Mouse (Mus musculus): Measurements from ENCODE around the gene 1700013F07Rik. TPM values are rescaled to one million over a fixed set of nuclear protein-coding genes. Genes with fewer than 3 reads are reported as not detected.

Gene 1700013F07Rik
- polyA plus RNA-seq, 1 experiment from 2014 or later: 0.28 TPM

DNA sequence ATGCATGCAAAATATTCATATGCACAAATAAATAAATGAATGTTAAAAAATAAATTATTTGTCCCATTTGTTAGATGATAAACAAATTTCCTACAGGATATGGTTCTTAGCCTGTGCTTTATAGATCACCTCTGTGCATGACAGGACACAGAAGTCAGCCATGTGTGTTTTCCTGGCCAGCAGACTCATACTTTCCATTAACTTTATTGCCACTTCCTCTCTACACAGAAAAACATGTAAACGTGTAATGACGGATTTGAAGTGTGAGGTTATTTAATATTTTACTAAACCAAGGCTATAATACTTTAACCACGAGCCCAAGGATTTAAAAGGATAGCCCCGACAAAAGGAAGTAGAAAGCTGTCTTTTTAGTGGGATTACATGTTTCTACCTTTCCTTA is 30.0 kb upstream of the 1700013F07Rik start:
- no peaks in the 10 kb centered on the region for H3K36me3 ChIP-seq (ENCODE audit: insufficient read depth)
- ATAC-seq (ENCODE audit: insufficient read depth): no peak
- H3K27me3 ChIP-seq (ENCODE audit: insufficient read depth, low read length): no peaks in the 10 kb centered on the region
- H3K4me3 ChIP-seq (ENCODE audit: low read depth, low read length): no peak overlapping the region
- H3K4me2 ChIP-seq: no peak overlapping the region
- no peaks in the 10 kb centered on the region for H3K9me3 ChIP-seq (ENCODE audit: low read depth, low read length)
- no peak overlapping the region for H3K27ac ChIP-seq (ENCODE audit: low read depth)
- TF ChIP-seq CTCF (IDR thresholded peaks at IDR 0.05; ENCODE audit: low read depth): no peak
- no peak overlapping the region for H3K9ac ChIP-seq
- 70% methylated on average over 4 of the region's 4 CpGs for WGBS
- no peak for DNase-seq
- no peaks in the 10 kb centered on the region for H3K4me1 ChIP-seq (ENCODE audit: insufficient read depth)

- TF ChIP-seq CTCF (IDR thresholded peaks at IDR 0.05; ENCODE audit: low read depth): no peak
- peaks cover 5% of the 10 kb centered on the region; the same call in 1 of the 2 replicates for H3K4me1 ChIP-seq (ENCODE audit: insufficient read depth)
- DNase-seq (peak; percentile 28), ATAC-seq (ENCODE audit: insufficient read depth) (no peak)
- no peak overlapping the region for H3K27ac ChIP-seq (ENCODE audit: low read depth)
- H3K9me3 ChIP-seq (ENCODE audit: low read depth, low read length): no peaks in the 10 kb centered on the region
- 61% methylated on average over 4 of the region's 4 CpGs for WGBS
- H3K27me3 ChIP-seq (ENCODE audit: insufficient read depth, low read length): no peaks in the 10 kb centered on the region
- no peaks in the 10 kb centered on the region for H3K36me3 ChIP-seq (ENCODE audit: insufficient read depth)
- H3K4me2 ChIP-seq: no peak overlapping the region
- no peak overlapping the region for H3K9ac ChIP-seq
- no peak overlapping the region for H3K4me3 ChIP-seq (ENCODE audit: low read depth, low read length)
Observed at GRCm38 (mm10) chr3:108508745-108509474, 25.0 kb upstream of the 1700013F07Rik start.

DNA sequence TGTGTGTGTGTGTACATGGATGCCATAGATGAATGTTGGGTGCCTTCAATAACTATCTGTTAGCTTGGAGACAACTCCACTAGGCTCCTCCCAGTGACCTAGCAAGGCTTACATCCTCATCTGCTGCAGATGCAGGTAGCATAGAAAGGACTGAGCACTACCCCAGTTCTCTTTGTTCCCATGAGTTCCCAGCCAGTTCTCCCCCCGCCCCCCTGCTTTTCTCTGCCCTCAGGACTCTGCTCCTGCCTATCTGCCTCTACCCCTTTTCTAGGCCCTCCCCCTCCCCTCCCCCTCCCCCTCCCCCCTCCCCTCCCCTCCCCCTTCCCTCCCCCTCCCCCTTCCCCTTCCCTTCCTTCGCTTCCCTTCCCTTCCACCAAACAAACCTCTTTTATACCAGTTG is 23.8 kb upstream of the 1700013F07Rik start:
- H3K9ac ChIP-seq: no peak overlapping the region
- ATAC-seq (ENCODE audit: insufficient read depth) (no peak), DNase-seq (no peak)

GRCm38 (mm10) chr3:108510716-108511483 is 23.1 kb upstream of the 1700013F07Rik start:
- Histone ChIP-seq H3K36me3 (ENCODE audit: insufficient read depth) (no peaks in the 10 kb centered on the region), H3K4me2 (no peak overlapping the region), H3K27me3 (ENCODE audit: insufficient read depth, low read length) (no peaks in the 10 kb centered on the region), H3K27ac (ENCODE audit: low read depth) (no peak overlapping the region), H3K9me3 (ENCODE audit: low read depth, low read length) (no peaks in the 10 kb centered on the region), H3K4me3 (ENCODE audit: low read depth, low read length) (no peak overlapping the region), H3K4me1 (ENCODE audit: insufficient read depth) (peaks cover 5% of the 10 kb centered on the region; the same call in 1 of the 2 replicates), H3K9ac (no peak overlapping the region; the same call in 1 of the 2 replicates)
- WGBS: 28% methylated on average over 9 of the region's 9 CpGs
- DNase-seq (peak; percentile 66), ATAC-seq (ENCODE audit: insufficient read depth) (no peak)
- no peak for TF ChIP-seq CTCF (IDR thresholded peaks at IDR 0.05; ENCODE audit: low read depth)

More for the DNA sequence above, 23.8 kb upstream of the 1700013F07Rik start:
- H3K4me1 ChIP-seq (ENCODE audit: insufficient read depth): peaks cover 5% of the 10 kb centered on the region; the same call in 1 of the 2 replicates
- no peaks in the 10 kb centered on the region for H3K36me3 ChIP-seq (ENCODE audit: insufficient read depth)
- no peaks in the 10 kb centered on the region for H3K27me3 ChIP-seq (ENCODE audit: insufficient read depth, low read length)
- H3K4me3 ChIP-seq (ENCODE audit: low read depth, low read length): no peak overlapping the region
- H3K27ac ChIP-seq (ENCODE audit: low read depth): no peak overlapping the region
- TF ChIP-seq CTCF (IDR thresholded peaks at IDR 0.05; ENCODE audit: low read depth): no peak
- H3K4me2 ChIP-seq: no peak overlapping the region
- H3K9me3 ChIP-seq (ENCODE audit: low read depth, low read length): no peaks in the 10 kb centered on the region
- WGBS: 63% methylated on average over 2 of the region's 2 CpGs

GRCm38 (mm10) chr3:108513465-108513864 is 20.5 kb upstream of the 1700013F07Rik start:
- no peak for ATAC-seq (ENCODE audit: insufficient read depth)
- no peaks in the 10 kb centered on the region for H3K27me3 ChIP-seq (ENCODE audit: insufficient read depth, low read length)
- WGBS: 69% methylated on average over 3 of the region's 3 CpGs
- no peaks in the 10 kb centered on the region for H3K36me3 ChIP-seq (ENCODE audit: insufficient read depth)
- no peak for DNase-seq
- peaks cover 5% of the 10 kb centered on the region; the same call in 1 of the 2 replicates for H3K4me1 ChIP-seq (ENCODE audit: insufficient read depth)
- H3K27ac ChIP-seq (ENCODE audit: low read depth): no peak overlapping the region
- H3K4me3 ChIP-seq (ENCODE audit: low read depth, low read length): no peak overlapping the region
- no peak for TF ChIP-seq CTCF (IDR thresholded peaks at IDR 0.05; ENCODE audit: low read depth)
- no peaks in the 10 kb centered on the region for H3K9me3 ChIP-seq (ENCODE audit: low read depth, low read length)
- H3K4me2 ChIP-seq: no peak overlapping the region
- no peak overlapping the region for H3K9ac ChIP-seq

- Histone ChIP-seq H3K4me3 (ENCODE audit: low read depth, low read length) (no peak overlapping the region), H3K36me3 (ENCODE audit: insufficient read depth) (no peaks in the 10 kb centered on the region), H3K4me1 (ENCODE audit: insufficient read depth) (no peaks in the 10 kb centered on the region), H3K4me2 (no peak overlapping the region), H3K27me3 (ENCODE audit: insufficient read depth, low read length) (no peaks in the 10 kb centered on the region), H3K9ac (no peak overlapping the region), H3K9me3 (ENCODE audit: low read depth, low read length) (no peaks in the 10 kb centered on the region), H3K27ac (ENCODE audit: low read depth) (no peak overlapping the region)
- no peak for DNase-seq
- TF ChIP-seq CTCF (IDR thresholded peaks at IDR 0.05; ENCODE audit: low read depth): no peak
- no peak for ATAC-seq (ENCODE audit: insufficient read depth)
- 32% methylated on average over 4 of the region's 4 CpGs for WGBS
Observed at GRCm38 (mm10) chr3:108518276-108518675, 15.7 kb upstream of the 1700013F07Rik start.

DNA sequence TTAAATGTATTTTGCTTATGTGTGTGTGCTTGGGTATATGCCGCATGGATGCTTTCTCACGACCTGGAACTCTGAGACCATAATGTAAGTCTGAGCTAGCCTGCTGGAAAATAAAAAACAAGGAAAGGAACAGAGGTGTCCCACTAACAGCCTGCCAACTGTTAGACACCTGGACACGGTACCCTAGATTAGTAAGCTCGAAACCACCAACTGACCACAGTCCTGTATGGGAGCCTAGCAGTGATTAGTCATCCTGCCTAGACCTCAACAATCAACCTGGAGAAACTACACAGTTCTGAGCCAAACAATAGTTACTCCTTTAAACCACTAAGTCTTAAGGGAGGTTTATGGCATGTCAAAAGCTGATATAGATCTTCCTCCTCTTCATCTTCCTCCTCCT is 10.5 kb upstream of the 1700013F07Rik start:
- no peak for DNase-seq

More for the DNA sequence above, 10.5 kb upstream of the 1700013F07Rik start:
- Histone ChIP-seq H3K9me3 (ENCODE audit: low read depth, low read length) (no peaks in the 10 kb centered on the region), H3K27me3 (ENCODE audit: insufficient read depth, low read length) (no peaks in the 10 kb centered on the region), H3K9ac (no peak overlapping the region), H3K4me3 (ENCODE audit: low read depth, low read length) (no peak overlapping the region), H3K4me2 (no peak overlapping the region), H3K4me1 (ENCODE audit: insufficient read depth) (no peaks in the 10 kb centered on the region), H3K27ac (ENCODE audit: low read depth) (no peak overlapping the region), H3K36me3 (ENCODE audit: insufficient read depth) (no peaks in the 10 kb centered on the region)
- TF ChIP-seq CTCF (IDR thresholded peaks at IDR 0.05; ENCODE audit: low read depth): no peak
- no peak for ATAC-seq (ENCODE audit: insufficient read depth)
- 82% methylated on average over 4 of the region's 4 CpGs for WGBS
